Mouse (Mus musculus) heart, embryonic 12.5 days (tissue): ENCODE data around the gene Bach2. TPM values are rescaled to one million over a fixed set of nuclear protein-coding genes. Genes with fewer than 3 reads are reported as not detected.

ENCODE experiments used
- ATAC-seq: fragments of 200-750 bp; cut with Nextera tagmentation; 2 replicates; pipeline ENCODE4 v1.8.0; 2017; ENCODE audit warnings: moderate TSS enrichment, moderate library complexity; ENCODE audit not compliant: insufficient number of reproducible peaks, low FRiP score
- H3K27ac ChIP-seq: fragments of 300-500 bp; sonication (generic); 2 replicates; pipeline ENCODE4 v1.5.1; 2016; ENCODE audit warnings: mild to moderate bottlenecking, moderate library complexity; ENCODE audit not compliant: poor library complexity, severe bottlenecking
- H3K27me3 ChIP-seq: fragments of 300-500 bp; sonication (generic); replicated peaks from 2 replicates; pipeline ENCODE4 v1.6.1; 2016; ENCODE audit warnings: mild to moderate bottlenecking, moderate library complexity
- H3K36me3 ChIP-seq: fragments of 300-500 bp; sonication (generic); 2 replicates; pipeline ENCODE4 v1.6.1; 2016; ENCODE audit warnings: mild to moderate bottlenecking, moderate library complexity
- H3K4me1 ChIP-seq: fragments of 300-500 bp; sonication (generic); replicated peaks from 2 replicates; pipeline ENCODE4 v1.6.1; 2016; ENCODE audit warnings: mild to moderate bottlenecking
- H3K4me2 ChIP-seq: fragments of 300-500 bp; sonication (generic); 2 replicates; pipeline ENCODE4 v1.6.1; 2016; ENCODE audit warnings: mild to moderate bottlenecking, moderate library complexity
- H3K4me3 ChIP-seq: fragments of 300-500 bp; sonication (generic); 2 replicates; pipeline ENCODE4 v1.5.1; 2016; ENCODE audit warnings: mild to moderate bottlenecking
- H3K9ac ChIP-seq: fragments of 300-500 bp; sonication (generic); 2 replicates; pipeline ENCODE4 v1.6.1; 2016; ENCODE audit warnings: mild to moderate bottlenecking, moderate library complexity
- H3K9me3 ChIP-seq: fragments of 300-500 bp; sonication (generic); replicated peaks from 2 replicates; pipeline ENCODE4 v1.6.1; 2016; ENCODE audit warnings: mild to moderate bottlenecking, moderate library complexity
- WGBS: fragments of 180-500 bp; shearing (Covaris S2); methylation state at CpG from one replicate; pipeline ENCODE4 v1.1.7; 2016; 5-methylcytosine and 5-hydroxymethylcytosine counted together
- polyA plus RNA-seq: library from polyadenylated mRNA; unstranded; fragments of >200 nt; fragmentation: Nextera tagmentation; extraction: Ambion mirVana; gene quantifications from 2 replicates; pipeline ENCODE4 v1.2.1, GENCODE M21; 2016

Bach2 gene
- polyA plus RNA-seq, 1 experiment from 2014 or later = 7.0 TPM

GRCm38 (mm10) chr4:32466031-32466430 lies 227.4 kb downstream of the Bach2 start:
- no peak for ATAC-seq
- WGBS = 80% methylated on average over 8 of the region's 8 CpGs

GRCm38 (mm10) chr4:32477977-32478660 lies 239.5 kb downstream of the Bach2 start:
- peaks cover 29% of the 10 kb centered on the region for H3K4me1 ChIP-seq
- no peak overlapping the region for H3K9ac ChIP-seq
- H3K27ac ChIP-seq = no peak overlapping the region
- 78% methylated on average over 6 of the region's 6 CpGs for WGBS
- H3K36me3 ChIP-seq = no peaks in the 10 kb centered on the region
- peaks cover 4% of the 10 kb centered on the region; the same call in 1 of the 2 replicates for H3K9me3 ChIP-seq
- H3K4me2 ChIP-seq = no peak overlapping the region
- ATAC-seq = no peak
- H3K27me3 ChIP-seq = no peaks in the 10 kb centered on the region
- no peak overlapping the region for H3K4me3 ChIP-seq

More at GRCm38 (mm10) chr4:32466031-32466430, 227.4 kb downstream of the Bach2 start:
- H3K4me3 ChIP-seq = no peak overlapping the region
- no peak overlapping the region for H3K27ac ChIP-seq
- H3K27me3 ChIP-seq = no peaks in the 10 kb centered on the region
- peaks cover 5% of the 10 kb centered on the region; the same call in 1 of the 2 replicates for H3K9me3 ChIP-seq
- no peak overlapping the region for H3K9ac ChIP-seq
- peaks cover 4% of the 10 kb centered on the region for H3K36me3 ChIP-seq
- H3K4me2 ChIP-seq = no peak overlapping the region
- peaks cover 14% of the 10 kb centered on the region for H3K4me1 ChIP-seq

GRCm38 (mm10) chr4:32479231-32479630 lies 240.6 kb downstream of the Bach2 start:
- Histone ChIP-seq H3K27me3 (no peaks in the 10 kb centered on the region), H3K9ac (no peak overlapping the region), H3K4me2 (no peak overlapping the region), H3K36me3 (no peaks in the 10 kb centered on the region), H3K4me1 (peaks cover 30% of the 10 kb centered on the region), H3K4me3 (no peak overlapping the region), H3K9me3 (peaks cover 4% of the 10 kb centered on the region; the same call in 1 of the 2 replicates), H3K27ac (no peak overlapping the region)
- WGBS = 41% methylated on average over 3 of the region's 3 CpGs
- ATAC-seq = no peak

GRCm38 (mm10) chr4:32479801-32480700 lies 241.4 kb downstream of the Bach2 start:
- H3K4me3 ChIP-seq = no peak overlapping the region
- no peak overlapping the region for H3K4me2 ChIP-seq
- H3K9ac ChIP-seq = no peak overlapping the region
- peaks cover under 1% of the 10 kb centered on the region; the same call in 1 of the 2 replicates for H3K9me3 ChIP-seq
- 78% methylated on average over 16 of the region's 16 CpGs for WGBS
- peaks cover 30% of the 10 kb centered on the region for H3K4me1 ChIP-seq
- ATAC-seq = no peak
- H3K36me3 ChIP-seq = no peaks in the 10 kb centered on the region
- no peaks in the 10 kb centered on the region for H3K27me3 ChIP-seq
- 0 out of 2 replicates have a peak overlapping the region, but pooled peaks have one; percentile 11 for H3K27ac ChIP-seq

- H3K4me3 ChIP-seq = no peak overlapping the region
- H3K9ac ChIP-seq = peak overlapping the region; percentile 10; the same call in 1 of the 2 replicates
- no peak overlapping the region for H3K27ac ChIP-seq
- 27% methylated on average over 18 of the region's 18 CpGs for WGBS
- no peaks in the 10 kb centered on the region for H3K36me3 ChIP-seq
- peaks cover 34% of the 10 kb centered on the region for H3K4me1 ChIP-seq
- H3K4me2 ChIP-seq = peak overlapping the region; percentile 48
- no peaks in the 10 kb centered on the region for H3K9me3 ChIP-seq
- no peak; the same call in 1 of the 2 replicates for ATAC-seq
- H3K27me3 ChIP-seq = no peaks in the 10 kb centered on the region
Observed at GRCm38 (mm10) chr4:32481366-32482055, 242.9 kb downstream of the Bach2 start.

GRCm38 (mm10) chr4:32482138-32482537 lies 243.5 kb downstream of the Bach2 start:
- Histone ChIP-seq H3K9me3 (no peaks in the 10 kb centered on the region), H3K4me3 (no peak overlapping the region), H3K9ac (no peak overlapping the region), H3K27me3 (no peaks in the 10 kb centered on the region), H3K27ac (no peak overlapping the region), H3K4me2 (no peak overlapping the region), H3K4me1 (peaks cover 37% of the 10 kb centered on the region), H3K36me3 (no peaks in the 10 kb centered on the region)
- ATAC-seq = no peak
- 81% methylated on average over 8 of the region's 8 CpGs for WGBS

GRCm38 (mm10) chr4:32482936-32483335 lies 244.3 kb downstream of the Bach2 start:
- Histone ChIP-seq H3K27ac (no peak overlapping the region), H3K4me2 (no peak overlapping the region), H3K4me3 (no peak overlapping the region), H3K27me3 (no peaks in the 10 kb centered on the region), H3K36me3 (no peaks in the 10 kb centered on the region), H3K9me3 (no peaks in the 10 kb centered on the region), H3K4me1 (peaks cover 45% of the 10 kb centered on the region), H3K9ac (no peak overlapping the region)
- ATAC-seq = no peak
- WGBS = 35% methylated on average over 8 of the region's 8 CpGs

- no peak overlapping the region for H3K4me3 ChIP-seq
- no peaks in the 10 kb centered on the region for H3K9me3 ChIP-seq
- no peaks in the 10 kb centered on the region for H3K27me3 ChIP-seq
- no peak for ATAC-seq
- H3K36me3 ChIP-seq = no peaks in the 10 kb centered on the region
- H3K4me1 ChIP-seq = peaks cover 40% of the 10 kb centered on the region
- no peak overlapping the region for H3K9ac ChIP-seq
- H3K27ac ChIP-seq = peak overlapping the region; percentile 63
- 54% methylated on average over 5 of the region's 5 CpGs for WGBS
- H3K4me2 ChIP-seq = no peak overlapping the region
Observed at GRCm38 (mm10) chr4:32485848-32486247, 247.2 kb downstream of the Bach2 start.

- 49% methylated on average over 17 of the region's 17 CpGs for WGBS
- ATAC-seq = peak; percentile 42; the same call in 1 of the 2 replicates
Observed at GRCm38 (mm10) chr4:32486654-32487398, 248.2 kb downstream of the Bach2 start.

GRCm38 (mm10) chr4:32489186-32489585 lies 250.6 kb downstream of the Bach2 start:
- H3K4me2 ChIP-seq = no peak overlapping the region
- peaks cover 31% of the 10 kb centered on the region for H3K4me1 ChIP-seq
- H3K36me3 ChIP-seq = no peaks in the 10 kb centered on the region
- 78% methylated on average over 1 of the region's 1 CpGs for WGBS
- no peak overlapping the region for H3K27ac ChIP-seq
- no peak overlapping the region for H3K9ac ChIP-seq
- H3K9me3 ChIP-seq = no peaks in the 10 kb centered on the region
- ATAC-seq = no peak
- H3K4me3 ChIP-seq = no peak overlapping the region
- no peaks in the 10 kb centered on the region for H3K27me3 ChIP-seq

More at GRCm38 (mm10) chr4:32486654-32487398, 248.2 kb downstream of the Bach2 start:
- Histone ChIP-seq H3K4me1 (peaks cover 41% of the 10 kb centered on the region), H3K27me3 (no peaks in the 10 kb centered on the region), H3K9me3 (no peaks in the 10 kb centered on the region), H3K27ac (peak overlapping the region; percentile 89), H3K4me3 (0 out of 2 replicates have a peak overlapping the region, but pooled peaks have one; percentile 19), H3K4me2 (peak overlapping the region; percentile 60), H3K9ac (peak overlapping the region; percentile 29; the same call in 1 of the 2 replicates), H3K36me3 (no peaks in the 10 kb centered on the region)
